Mouse (Mus musculus) olfactory bulb, adult 2 months (tissue): ENCODE measurements around the gene Trim7. TPM values are rescaled to one million over a fixed set of nuclear protein-coding genes. Genes with fewer than 3 reads are reported as not detected.

Source experiments
- H3K27ac ChIP-seq: fragments of 200-500 bp; 2 replicates; pipeline ENCODE4 v1.5.1; 2012; ENCODE audit warnings: low read depth, low read length; ENCODE audit not compliant: insufficient read depth
- H3K4me1 ChIP-seq: fragments of 200-500 bp; 2 replicates; pipeline ENCODE4 v1.6.1; 2012; ENCODE audit warnings: low read length; ENCODE audit not compliant: control insufficient read depth, insufficient read depth
- H3K4me3 ChIP-seq: fragments of 200-500 bp; 2 replicates; pipeline ENCODE4 v1.5.1; 2012; ENCODE audit warnings: mild to moderate bottlenecking, low read depth, low read length, moderate library complexity; ENCODE audit not compliant: insufficient read depth
- CTCF ChIP-seq: fragments of 200-500 bp; IDR thresholded peaks from 2 replicates; pipeline ENCODE4 v1.5.1; 2012; ENCODE audit warnings: low read depth, mild to moderate bottlenecking, low read length, moderate library complexity; ENCODE audit not compliant: insufficient read depth
- POLR2A ChIP-seq: fragments of 200-500 bp; IDR thresholded peaks from 2 replicates; pipeline ENCODE4 v1.6.1; 2012; ENCODE audit warnings: mild to moderate bottlenecking, low read depth, low read length, moderate library complexity; ENCODE audit not compliant: insufficient read depth
- WGBS: fragments of 180-500 bp; shearing (Covaris S2); methylation state at CpG from one replicate; pipeline ENCODE4 v1.1.7; 2018; 5-methylcytosine and 5-hydroxymethylcytosine counted together
- polyA plus RNA-seq: library from polyadenylated mRNA; stranded (reverse); fragments of >200 nt; gene quantifications from 2 replicates; pipeline ENCODE4 v1.2.4, GENCODE M21; 2012; ENCODE audit warnings: low replicate concordance; ENCODE audit not compliant: missing spikeins, insufficient read depth, insufficient read length

Trim7 gene
- polyA plus RNA-seq, 1 experiment, result not detected

GRCm38 (mm10) chr11:48833078-48833730 lies 7.3 kb downstream of the Trim7 start:
- WGBS, result 25% methylated on average over 9 of the region's 9 CpGs
- TF ChIP-seq POLR2A (no peak), CTCF (no peak)
- peaks cover 6% of the 10 kb centered on the region for H3K4me1 ChIP-seq
- H3K27ac ChIP-seq, result no peak overlapping the region
- no peak overlapping the region for H3K4me3 ChIP-seq

GRCm38 (mm10) chr11:48833731-48834639 lies 8.0 kb downstream of the Trim7 start:
- whole genome bisulfite sequencing, result under 1% methylated on average over 30 of the region's 30 CpGs
- H3K27ac ChIP-seq, result peak overlapping the region; percentile 66
- TF ChIP-seq CTCF, result no peak
- no peak for TF ChIP-seq POLR2A
- H3K4me1 ChIP-seq, result peaks cover 9% of the 10 kb centered on the region
- H3K4me3 ChIP-seq, result peak overlapping the region; percentile 68

GRCm38 (mm10) chr11:48835923-48836322 lies 10.0 kb downstream of the Trim7 start:
- no peak overlapping the region for H3K4me3 ChIP-seq
- 86% methylated on average over 6 of the region's 6 CpGs for WGBS
- TF ChIP-seq CTCF, result no peak
- no peak for TF ChIP-seq POLR2A

GRCm38 (mm10) chr11:48836990-48837309 lies 11.0 kb downstream of the Trim7 start:
- H3K27ac ChIP-seq, result no peak overlapping the region
- 38% methylated on average over 11 of the region's 11 CpGs for WGBS
- TF ChIP-seq CTCF (no peak), POLR2A (no peak)

More at GRCm38 (mm10) chr11:48835923-48836322, 10.0 kb downstream of the Trim7 start:
- peaks cover 9% of the 10 kb centered on the region for H3K4me1 ChIP-seq
- no peak overlapping the region for H3K27ac ChIP-seq

GRCm38 (mm10) chr11:48837310-48838180 lies 11.6 kb downstream of the Trim7 start:
- TF ChIP-seq CTCF (peak; percentile 15; the same call in 1 of the 2 replicates), POLR2A (no peak)
- under 1% methylated on average over 77 of the region's 77 CpGs for WGBS
- peak overlapping the region; percentile 84 for H3K4me3 ChIP-seq
- H3K27ac ChIP-seq, result no peak overlapping the region
- H3K4me1 ChIP-seq, result peaks cover 9% of the 10 kb centered on the region

More at GRCm38 (mm10) chr11:48836990-48837309, 11.0 kb downstream of the Trim7 start:
- peaks cover 9% of the 10 kb centered on the region for H3K4me1 ChIP-seq
- H3K4me3 ChIP-seq, result peak overlapping the region; percentile 84

GRCm38 (mm10) chr11:48838181-48838797 lies 12.3 kb downstream of the Trim7 start:
- peaks cover 9% of the 10 kb centered on the region for H3K4me1 ChIP-seq
- 2% methylated on average over 16 of the region's 16 CpGs for WGBS
- H3K4me3 ChIP-seq, result peak overlapping the region; percentile 84
- no peak overlapping the region for H3K27ac ChIP-seq
- TF ChIP-seq CTCF, result no peak
- TF ChIP-seq POLR2A, result no peak

GRCm38 (mm10) chr11:48838879-48839680 lies 13.1 kb downstream of the Trim7 start:
- H3K27ac ChIP-seq, result no peak overlapping the region
- TF ChIP-seq POLR2A (no peak), CTCF (no peak)
- WGBS, result 84% methylated on average over 10 of the region's 10 CpGs
- H3K4me1 ChIP-seq, result peaks cover 9% of the 10 kb centered on the region
- no peak overlapping the region for H3K4me3 ChIP-seq

- Histone ChIP-seq H3K4me1 (peaks cover 9% of the 10 kb centered on the region), H3K27ac (no peak overlapping the region), H3K4me3 (no peak overlapping the region)
- TF ChIP-seq CTCF, result no peak
- no peak for TF ChIP-seq POLR2A
Measured at GRCm38 (mm10) chr11:48840805-48841204, 14.9 kb downstream of the Trim7 start.

GRCm38 (mm10) chr11:48841213-48841612 lies 15.3 kb downstream of the Trim7 start:
- TF ChIP-seq POLR2A (no peak), CTCF (no peak)
- WGBS, result 95% methylated on average over 5 of the region's 5 CpGs
- peaks cover 9% of the 10 kb centered on the region for H3K4me1 ChIP-seq

More at GRCm38 (mm10) chr11:48841213-48841612, 15.3 kb downstream of the Trim7 start:
- H3K4me3 ChIP-seq, result no peak overlapping the region
- H3K27ac ChIP-seq, result no peak overlapping the region
